Mouse (Mus musculus) 3134 (cell line): ENCODE data around the gene Kctd8.

Source experiments
- DNase-seq: peaks from one replicate; pipeline ENCODE4 v3.0.0-alpha.2; 2011; ENCODE audit warnings: low spot score; ENCODE audit not compliant: insufficient read length; ENCODE audit errors: extremely low read depth

Kctd8 gene

DNA sequence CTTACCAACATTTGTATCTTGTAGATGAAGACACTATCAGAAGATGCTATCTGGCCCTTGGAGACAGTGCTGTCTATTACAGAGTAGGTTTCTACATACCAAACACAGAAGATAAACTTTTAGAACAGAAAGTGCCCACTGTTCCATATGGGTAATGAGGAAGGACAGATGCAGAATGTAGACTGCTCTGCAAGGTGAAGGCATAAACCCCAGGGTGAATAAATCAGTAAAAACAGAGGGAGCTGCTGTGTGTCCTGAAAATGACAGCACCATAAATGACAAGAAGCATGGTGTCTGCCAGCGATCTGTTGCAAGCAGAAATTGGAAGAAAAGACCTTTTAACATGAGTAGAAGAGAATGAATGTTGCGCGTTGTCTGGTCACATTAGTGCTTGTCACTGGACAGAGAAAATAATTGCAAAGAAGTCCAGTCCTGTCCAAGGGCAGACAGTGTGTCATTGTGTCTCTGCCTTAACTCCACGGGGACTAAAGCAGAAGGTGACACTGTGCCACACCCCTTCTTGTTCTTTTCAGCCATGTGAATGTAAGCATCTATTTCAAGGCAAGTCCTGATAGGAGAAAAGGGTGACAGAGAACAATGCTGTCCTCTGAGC, 181.5 kb downstream of the Kctd8 start:
- DNase-seq, result no peak

DNA sequence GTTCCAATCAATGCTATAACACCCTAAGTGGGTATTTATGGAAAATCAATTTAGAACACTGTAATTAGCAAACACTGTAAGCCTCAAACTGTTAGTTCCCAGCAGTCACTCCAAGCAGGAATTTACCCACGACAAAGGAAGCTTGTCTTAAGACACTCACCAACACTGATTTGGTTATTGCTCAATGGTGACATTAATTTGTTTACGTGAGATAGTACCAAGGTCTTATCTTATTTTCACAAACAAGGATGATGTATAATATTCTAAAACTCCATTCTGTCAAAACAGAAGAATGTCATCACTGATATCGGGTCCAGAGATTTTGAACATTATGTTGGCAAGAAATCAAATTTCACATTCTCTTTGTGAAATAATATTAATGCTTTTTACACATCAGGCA, 185.0 kb downstream of the Kctd8 start:
- DNase-seq, result no peak

DNA sequence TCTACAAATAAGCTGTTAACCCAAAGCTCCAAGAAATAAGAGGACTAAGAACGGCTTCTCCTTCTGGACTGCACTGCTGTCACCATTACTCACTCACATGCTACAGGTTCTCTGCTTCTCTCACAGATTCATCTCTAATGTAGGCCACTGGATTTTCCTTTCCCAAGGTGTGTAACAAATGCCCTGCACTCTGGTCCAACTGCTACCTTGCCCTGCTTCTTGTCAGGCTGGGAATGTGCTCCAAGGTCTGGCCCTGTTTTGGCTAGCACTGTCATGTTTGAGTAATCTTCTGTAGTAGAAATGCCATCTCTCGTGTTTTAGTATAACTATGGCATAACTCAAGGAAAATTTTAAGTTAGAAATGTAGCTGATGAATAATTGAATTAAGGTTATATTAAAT, 195.7 kb downstream of the Kctd8 start:
- no peak for DNase-seq

DNA sequence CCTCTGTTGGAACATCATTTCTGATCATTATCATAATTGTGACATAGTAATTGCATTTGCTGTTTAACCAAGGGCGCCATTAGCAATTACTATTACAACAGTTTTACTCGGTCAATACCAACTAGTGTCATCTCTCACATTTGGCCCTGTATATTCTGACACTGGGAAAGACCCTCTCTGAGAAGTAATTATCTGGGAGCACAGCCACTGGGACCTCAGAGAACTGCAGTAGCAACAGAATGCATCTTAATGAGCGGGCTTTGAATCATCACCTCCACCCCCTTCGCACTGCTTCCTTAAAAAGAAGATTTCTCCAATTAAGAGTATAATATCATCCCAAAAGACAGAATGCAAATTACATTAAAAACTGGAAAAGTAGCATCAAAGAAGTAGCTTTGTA, 200.4 kb downstream of the Kctd8 start:
- DNase-seq, result no peak

DNA sequence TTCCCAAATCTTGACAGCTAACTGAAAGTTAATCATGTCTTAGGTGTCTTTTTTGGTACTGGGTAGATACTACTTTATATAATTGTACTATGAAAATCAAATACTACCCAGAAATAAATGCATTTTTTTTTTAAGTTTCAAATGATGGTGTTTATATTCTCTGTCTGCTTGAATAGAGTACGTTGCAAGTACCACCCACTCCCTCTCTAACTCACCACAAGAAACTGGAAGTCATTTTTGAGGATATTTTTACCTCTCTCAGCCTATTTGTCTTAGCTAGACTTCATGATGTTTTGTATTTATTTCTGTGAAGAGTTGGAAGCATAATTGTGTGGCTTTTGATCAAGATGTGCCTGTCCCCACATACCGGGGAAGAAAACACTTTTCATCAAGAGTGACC, 232.8 kb downstream of the Kctd8 start:
- no peak for DNase-seq

DNA sequence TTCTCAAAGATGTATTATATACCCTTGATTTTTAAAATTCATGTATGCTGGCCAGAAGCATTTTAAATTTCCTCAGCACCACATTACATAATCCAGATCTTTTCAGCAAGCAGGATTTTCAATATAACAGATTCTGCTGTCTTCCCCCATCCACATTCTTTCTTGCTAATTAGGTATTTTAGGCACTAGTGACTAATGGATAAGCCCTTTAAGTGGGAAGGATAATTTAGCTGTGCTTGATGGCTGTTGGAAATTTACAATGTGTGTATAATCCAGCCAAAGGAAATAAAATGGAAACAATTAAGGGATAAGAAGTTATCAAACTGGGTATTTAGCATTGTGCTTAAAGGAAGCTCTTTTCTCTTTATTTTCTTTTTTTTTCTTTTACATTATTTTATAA, 252.6 kb downstream of the Kctd8 start:
- DNase-seq, result no peak
